Mouse (Mus musculus) heart, embryonic 15.5 days (tissue): Measurements from ENCODE around the gene Dennd1a. TPM values are rescaled to one million over a fixed set of nuclear protein-coding genes. Genes with fewer than 3 reads are reported as not detected.

Source experiments
- ATAC-seq: fragments of 200-750 bp; cut with Nextera tagmentation; replicated peaks from 2 replicates; pipeline ENCODE4 v1.8.0; 2017; ENCODE audit warnings: low read depth, moderate TSS enrichment; ENCODE audit not compliant: insufficient number of reproducible peaks, insufficient read depth, low FRiP score
- H3K27ac ChIP-seq: fragments of 300-500 bp; sonication (generic); 2 replicates; pipeline ENCODE4 v1.5.1; 2015; ENCODE audit warnings: mild to moderate bottlenecking, inconsistent platforms
- H3K27me3 ChIP-seq: fragments of 300-500 bp; sonication (generic); 2 replicates; pipeline ENCODE4 v1.6.1; 2015; ENCODE audit warnings: inconsistent platforms
- H3K36me3 ChIP-seq: fragments of 300-500 bp; sonication (generic); 2 replicates; pipeline ENCODE4 v1.6.1; 2015; ENCODE audit warnings: mild to moderate bottlenecking, inconsistent platforms
- H3K4me1 ChIP-seq: fragments of 300-500 bp; sonication (generic); replicated peaks from 2 replicates; pipeline ENCODE4 v1.6.1; 2015; ENCODE audit warnings: inconsistent platforms
- H3K4me2 ChIP-seq: fragments of 300-500 bp; sonication (generic); 2 replicates; pipeline ENCODE4 v1.6.1; 2015; ENCODE audit warnings: inconsistent platforms, mild to moderate bottlenecking, moderate library complexity
- H3K4me3 ChIP-seq: fragments of 300-500 bp; sonication (generic); 2 replicates; pipeline ENCODE4 v1.5.1; 2015; ENCODE audit warnings: mild to moderate bottlenecking, inconsistent platforms
- H3K9ac ChIP-seq: fragments of 300-500 bp; sonication (generic); 2 replicates; pipeline ENCODE4 v1.6.1; 2015; ENCODE audit warnings: mild to moderate bottlenecking, inconsistent platforms
- H3K9me3 ChIP-seq: fragments of 300-500 bp; sonication (generic); replicated peaks from 2 replicates; pipeline ENCODE4 v1.6.1; 2016; ENCODE audit warnings: inconsistent platforms
- WGBS: fragments of 180-500 bp; shearing (Covaris S2); methylation state at CpG from one replicate; pipeline ENCODE4 v1.1.7; 2015; ENCODE audit warnings: mixed read lengths; 5-methylcytosine and 5-hydroxymethylcytosine counted together
- polyA plus RNA-seq: library from polyadenylated mRNA; unstranded; fragments of >200 nt; fragmentation: Nextera tagmentation; extraction: Ambion mirVana; gene quantifications from 2 replicates; pipeline ENCODE4 v1.2.1, GENCODE M21; 2015

Dennd1a gene
- polyA plus RNA-seq, 1 experiment from 2014 or later = 10.5 TPM

- Histone ChIP-seq H3K9me3 (no peaks in the 10 kb centered on the region), H3K4me3 (no peak overlapping the region), H3K27ac (no peak overlapping the region), H3K4me2 (no peak overlapping the region), H3K27me3 (no peaks in the 10 kb centered on the region), H3K4me1 (0 out of 2 replicates have a peak, but pooled peaks cover 4% of the 10 kb centered on the region), H3K9ac (no peak overlapping the region), H3K36me3 (no peaks in the 10 kb centered on the region)
- WGBS = 46% methylated on average over 2 of the region's 2 CpGs
- ATAC-seq = no peak
These were observed 202.1 kb downstream of the Dennd1a start for GRCm38 (mm10) chr2:38085058-38085457.

- 0 out of 2 replicates have a peak, but pooled peaks cover 4% of the 10 kb centered on the region for H3K4me1 ChIP-seq
- H3K9ac ChIP-seq = no peak overlapping the region
- H3K9me3 ChIP-seq = no peaks in the 10 kb centered on the region
- H3K4me3 ChIP-seq = no peak overlapping the region
- 86% methylated on average over 3 of the region's 3 CpGs for WGBS
- no peaks in the 10 kb centered on the region for H3K27me3 ChIP-seq
- ATAC-seq = no peak
- H3K4me2 ChIP-seq = no peak overlapping the region
- no peak overlapping the region for H3K27ac ChIP-seq
- H3K36me3 ChIP-seq = no peaks in the 10 kb centered on the region
These were observed 203.9 kb downstream of the Dennd1a start for GRCm38 (mm10) chr2:38083251-38083650.

GRCm38 (mm10) chr2:38074495-38074894, 212.7 kb downstream of the Dennd1a start:
- 50% methylated on average over 2 of the region's 2 CpGs for WGBS
- Histone ChIP-seq H3K4me3 (no peak overlapping the region), H3K27me3 (no peaks in the 10 kb centered on the region), H3K9ac (no peak overlapping the region), H3K36me3 (no peaks in the 10 kb centered on the region), H3K9me3 (no peaks in the 10 kb centered on the region), H3K4me1 (no peaks in the 10 kb centered on the region), H3K27ac (no peak overlapping the region), H3K4me2 (no peak overlapping the region)
- no peak for ATAC-seq

GRCm38 (mm10) chr2:38072061-38072460, 215.1 kb downstream of the Dennd1a start:
- ATAC-seq = no peak
- no peaks in the 10 kb centered on the region for H3K27me3 ChIP-seq
- H3K36me3 ChIP-seq = no peaks in the 10 kb centered on the region
- no peaks in the 10 kb centered on the region; the same call in 1 of the 2 replicates for H3K4me1 ChIP-seq
- H3K9ac ChIP-seq = no peak overlapping the region
- no peak overlapping the region for H3K4me3 ChIP-seq
- no peaks in the 10 kb centered on the region for H3K9me3 ChIP-seq
- H3K27ac ChIP-seq = no peak overlapping the region
- no peak overlapping the region for H3K4me2 ChIP-seq

GRCm38 (mm10) chr2:38068171-38068572, 219.0 kb downstream of the Dennd1a start:
- no peak for ATAC-seq
- H3K4me2 ChIP-seq = no peak overlapping the region
- no peak overlapping the region for H3K9ac ChIP-seq
- H3K27me3 ChIP-seq = no peaks in the 10 kb centered on the region
- no peak overlapping the region for H3K27ac ChIP-seq
- H3K4me1 ChIP-seq = no peaks in the 10 kb centered on the region; the same call in 1 of the 2 replicates
- H3K9me3 ChIP-seq = no peaks in the 10 kb centered on the region
- no peaks in the 10 kb centered on the region for H3K36me3 ChIP-seq
- WGBS = 68% methylated on average over 2 of the region's 2 CpGs
- H3K4me3 ChIP-seq = no peak overlapping the region

GRCm38 (mm10) chr2:38065914-38066313, 221.3 kb downstream of the Dennd1a start:
- Histone ChIP-seq H3K36me3 (no peaks in the 10 kb centered on the region), H3K27me3 (no peaks in the 10 kb centered on the region), H3K9me3 (no peaks in the 10 kb centered on the region), H3K4me2 (no peak overlapping the region), H3K27ac (no peak overlapping the region), H3K9ac (no peak overlapping the region), H3K4me1 (no peaks in the 10 kb centered on the region; the same call in 1 of the 2 replicates), H3K4me3 (no peak overlapping the region)
- ATAC-seq = no peak
- 76% methylated on average over 1 of the region's 1 CpGs for WGBS

GRCm38 (mm10) chr2:38064266-38064665, 222.9 kb downstream of the Dennd1a start:
- ATAC-seq = no peak
- Histone ChIP-seq H3K4me1 (no peaks in the 10 kb centered on the region; the same call in 1 of the 2 replicates), H3K4me2 (no peak overlapping the region), H3K4me3 (no peak overlapping the region), H3K9ac (no peak overlapping the region), H3K36me3 (no peaks in the 10 kb centered on the region), H3K27me3 (no peaks in the 10 kb centered on the region), H3K27ac (no peak overlapping the region), H3K9me3 (no peaks in the 10 kb centered on the region)
- 42% methylated on average over 3 of the region's 3 CpGs for WGBS

GRCm38 (mm10) chr2:38062156-38062555, 225.0 kb downstream of the Dennd1a start:
- no peak overlapping the region for H3K9ac ChIP-seq
- no peaks in the 10 kb centered on the region for H3K9me3 ChIP-seq
- no peak overlapping the region for H3K27ac ChIP-seq
- H3K27me3 ChIP-seq = no peaks in the 10 kb centered on the region
- no peak overlapping the region for H3K4me2 ChIP-seq
- H3K36me3 ChIP-seq = no peaks in the 10 kb centered on the region
- WGBS = 58% methylated on average over 1 of the region's 1 CpGs
- no peak overlapping the region for H3K4me3 ChIP-seq
- H3K4me1 ChIP-seq = no peaks in the 10 kb centered on the region; the same call in 1 of the 2 replicates
- ATAC-seq = no peak

GRCm38 (mm10) chr2:38061474-38061873, 225.7 kb downstream of the Dennd1a start:
- WGBS = 40% methylated on average over 2 of the region's 2 CpGs
- ATAC-seq = no peak
- H3K36me3 ChIP-seq = no peaks in the 10 kb centered on the region
- no peak overlapping the region for H3K9ac ChIP-seq
- H3K27ac ChIP-seq = no peak overlapping the region
- no peaks in the 10 kb centered on the region for H3K27me3 ChIP-seq
- no peaks in the 10 kb centered on the region for H3K9me3 ChIP-seq
- no peak overlapping the region for H3K4me2 ChIP-seq
- H3K4me3 ChIP-seq = no peak overlapping the region
- H3K4me1 ChIP-seq = no peaks in the 10 kb centered on the region; the same call in 1 of the 2 replicates

- 51% methylated on average over 3 of the region's 3 CpGs for WGBS
- Histone ChIP-seq H3K27me3 (no peaks in the 10 kb centered on the region), H3K4me2 (no peak overlapping the region), H3K4me3 (no peak overlapping the region), H3K4me1 (peaks cover 10% of the 10 kb centered on the region), H3K27ac (no peak overlapping the region), H3K36me3 (no peaks in the 10 kb centered on the region), H3K9ac (no peak overlapping the region), H3K9me3 (no peaks in the 10 kb centered on the region)
- ATAC-seq = no peak
These were observed 234.8 kb downstream of the Dennd1a start for GRCm38 (mm10) chr2:38052440-38052839.

GRCm38 (mm10) chr2:38051485-38052085, 235.6 kb downstream of the Dennd1a start:
- ATAC-seq = 0 out of 2 replicates have a peak, but pooled peaks have one; percentile 39
- Histone ChIP-seq H3K4me3 (no peak overlapping the region), H3K36me3 (no peaks in the 10 kb centered on the region), H3K4me2 (no peak overlapping the region), H3K4me1 (peaks cover 10% of the 10 kb centered on the region), H3K9ac (no peak overlapping the region), H3K27ac (no peak overlapping the region), H3K9me3 (no peaks in the 10 kb centered on the region), H3K27me3 (no peaks in the 10 kb centered on the region)
- WGBS = 21% methylated on average over 1 of the region's 1 CpGs

- H3K4me3 ChIP-seq = no peak overlapping the region
- H3K9me3 ChIP-seq = no peaks in the 10 kb centered on the region
These were observed 238.2 kb downstream of the Dennd1a start for GRCm38 (mm10) chr2:38048996-38049395.

More at GRCm38 (mm10) chr2:38048996-38049395, 238.2 kb downstream of the Dennd1a start:
- Histone ChIP-seq H3K4me2 (no peak overlapping the region), H3K27me3 (no peaks in the 10 kb centered on the region), H3K4me1 (peaks cover 10% of the 10 kb centered on the region), H3K27ac (no peak overlapping the region), H3K36me3 (no peaks in the 10 kb centered on the region), H3K9ac (no peak overlapping the region)
- no peak for ATAC-seq
